Mouse (Mus musculus) embryonic fibroblast, embryonic 13.5 days (primary cell): ENCODE measurements around the gene Anapc11.
A peak's percentile ranks its signal among the peaks of the same experiment; 100 is the strongest.

Source experiments
- CTCF ChIP-seq: IDR thresholded peaks from 2 replicates; pipeline ENCODE4 v1.5.1; 2011; ENCODE audit warnings: mild to moderate bottlenecking, control low read depth, low read length, moderate library complexity, borderline replicate concordance; ENCODE audit not compliant: insufficient read depth
- POLR2A ChIP-seq: IDR thresholded peaks from 2 replicates; pipeline ENCODE4 v1.6.1; 2011; ENCODE audit warnings: low read depth, mild to moderate bottlenecking, control low read depth, low read length, moderate library complexity

DNA sequence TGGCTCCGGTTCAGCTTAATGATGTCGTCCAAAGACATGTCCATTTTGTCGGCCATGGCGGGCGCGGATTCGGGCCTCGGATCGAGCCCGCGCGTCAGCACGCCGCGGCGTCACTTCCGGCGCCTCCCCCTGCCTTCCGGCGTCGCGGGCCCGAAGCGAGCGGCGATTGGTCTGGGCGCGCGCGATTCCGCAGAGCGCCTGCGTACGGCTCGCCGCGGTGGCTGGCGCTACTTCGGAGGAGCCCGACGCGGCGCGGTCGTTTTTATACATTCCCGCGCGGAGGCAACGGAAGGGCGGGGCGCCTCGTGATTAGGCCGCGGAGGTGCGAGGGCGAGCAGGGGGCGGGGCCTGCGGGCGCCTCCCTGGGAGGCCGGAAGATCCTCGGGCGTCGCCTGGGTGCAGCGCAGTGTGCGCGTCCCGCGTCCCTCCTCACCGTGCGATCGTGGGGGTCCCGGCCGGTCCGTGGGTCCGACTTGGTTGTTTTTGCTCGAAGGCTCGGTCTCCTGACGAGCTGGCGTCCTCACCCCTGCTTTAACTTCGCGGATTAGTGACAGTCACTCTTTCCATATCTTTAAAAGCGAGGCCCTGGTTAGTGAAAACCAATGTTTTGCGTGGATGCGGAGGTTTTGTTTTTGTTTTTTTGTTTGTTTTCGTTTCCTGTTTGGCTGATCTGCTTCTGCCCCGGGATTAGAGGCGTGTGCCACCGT is at the start of gene Anapc11, which contains the start of gene Alyref:
- TF ChIP-seq CTCF (no peak), POLR2A (peak; percentile 90)
